In the genomic region with DNA sequence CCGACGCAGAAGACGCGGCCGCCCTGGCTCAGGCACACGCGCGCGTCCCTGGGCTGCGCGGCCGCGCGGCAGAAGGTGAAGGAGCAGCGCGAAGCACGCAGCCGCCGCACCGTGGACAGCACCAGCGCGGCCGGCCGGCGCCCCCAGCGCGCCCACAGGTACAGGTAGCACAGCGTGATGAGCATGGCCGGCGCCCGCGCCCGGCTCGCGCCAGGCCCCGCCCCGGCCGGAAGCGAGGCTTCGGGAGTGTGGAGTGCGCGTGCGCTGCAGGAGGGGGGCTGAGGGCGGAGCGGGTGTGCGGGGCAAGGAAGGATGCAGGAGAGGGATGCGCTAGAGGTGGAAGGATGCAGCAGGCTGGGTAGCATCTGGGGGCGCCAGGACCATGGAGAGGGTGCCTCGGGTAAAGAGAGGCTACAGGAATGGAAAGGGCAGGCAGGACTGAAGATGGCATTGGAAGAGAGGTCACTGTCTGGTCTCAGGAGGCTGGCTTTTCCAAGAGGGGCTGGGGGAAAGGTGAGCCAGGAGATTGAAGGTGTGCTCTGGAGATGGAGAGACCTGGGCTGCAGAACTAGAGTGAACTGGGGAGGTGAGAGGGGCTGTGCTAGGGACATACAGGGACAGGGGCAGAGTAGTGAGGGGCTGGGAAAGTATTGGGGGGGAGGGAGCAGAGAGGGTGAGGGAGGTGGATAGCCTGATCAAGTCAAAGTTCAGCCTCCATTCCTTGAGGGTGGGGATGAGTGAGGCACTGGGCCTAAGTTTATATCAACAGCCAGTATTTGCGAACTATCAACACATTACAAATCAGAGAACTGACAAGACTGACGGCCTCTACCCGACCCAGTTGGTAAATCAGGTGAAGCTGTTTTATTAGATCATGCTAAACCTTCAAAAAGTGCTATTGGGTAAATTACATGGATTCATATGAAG, we compare ENCODE assay signal across 8 mouse cellular contexts. TPM values are rescaled to one million over a fixed set of nuclear protein-coding genes. Genes with fewer than 3 reads are reported as not detected.
DNase-seq lines count a peak whose midpoint lies in the region; ATAC-seq and TF ChIP-seq lines count a peak whose summit lies in the region.

No protein-coding gene starts in this region.

- H3K36me3 ChIP-seq in forebrain, postnatal 0 days (ENCODE audit: insufficient read depth): no peaks in the 10 kb centered on the region
- H3K36me3 ChIP-seq in hindbrain, embryonic 10.5 days: no peaks in the 10 kb centered on the region
- H3K36me3 ChIP-seq in lung, postnatal 0 days (ENCODE audit: insufficient read depth, low read length): no peaks in the 10 kb centered on the region

- TF ChIP-seq EP300 in lung, postnatal 0 days (IDR thresholded peaks at IDR 0.05): no peak

- H3K4me3 ChIP-seq in forebrain, postnatal 0 days (ENCODE audit: low read depth, low read length): peak overlapping the region; percentile 80
- peak overlapping the region; percentile 97 for H3K4me3 ChIP-seq in hindbrain, embryonic 10.5 days
- peak overlapping the region; percentile 70 for H3K4me3 ChIP-seq in lung, postnatal 0 days (ENCODE audit: low read depth, low read length)

- no peak; the same call in 1 of the 2 replicates for TF ChIP-seq CTCF in forebrain, postnatal 0 days (IDR thresholded peaks at IDR 0.05; ENCODE audit: low read depth)
- TF ChIP-seq CTCF in lung, postnatal 0 days (IDR thresholded peaks at IDR 0.05): no peak

- peak overlapping the region; percentile 99 for H3K4me2 ChIP-seq in forebrain, postnatal 0 days (ENCODE audit: low read depth)
- peak overlapping the region; percentile 97 for H3K4me2 ChIP-seq in lung, postnatal 0 days (replicated peaks; ENCODE audit: low read depth, low read length)

- peaks cover 5% of the 10 kb centered on the region; the same call in 1 of the 2 replicates for H3K4me1 ChIP-seq in forebrain, postnatal 0 days (ENCODE audit: insufficient read depth)
- peaks cover 18% of the 10 kb centered on the region for H3K4me1 ChIP-seq in hindbrain, embryonic 10.5 days (replicated peaks)
- no peaks in the 10 kb centered on the region; the same call in 1 of the 2 replicates for H3K4me1 ChIP-seq in lung, postnatal 0 days (ENCODE audit: insufficient read depth, low read depth, low read length)

- H3K9me3 ChIP-seq in forebrain, postnatal 0 days (ENCODE audit: low read length): no peaks in the 10 kb centered on the region
- H3K9me3 ChIP-seq in hindbrain, embryonic 10.5 days: no peaks in the 10 kb centered on the region
- H3K9me3 ChIP-seq in lung, postnatal 0 days (ENCODE audit: low read length): no peaks in the 10 kb centered on the region

- H3K9ac ChIP-seq in forebrain, postnatal 0 days: peak overlapping the region; percentile 86
- peak overlapping the region; percentile 39 for H3K9ac ChIP-seq in lung, postnatal 0 days (replicated peaks; ENCODE audit: low read depth)

- H3K27ac ChIP-seq in forebrain, postnatal 0 days (ENCODE audit: low read depth, low read length): peak overlapping the region; percentile 71
- H3K27ac ChIP-seq in hindbrain, embryonic 10.5 days: peak overlapping the region; percentile 95
- no peak overlapping the region; the same call in 1 of the 2 replicates for H3K27ac ChIP-seq in lung, postnatal 0 days (ENCODE audit: low read length)

- 12% methylated on average over 39 of the region's 52 CpGs for WGBS in forebrain, postnatal 0 days
- WGBS in hindbrain, embryonic 10.5 days: 6% methylated on average over 52 of the region's 52 CpGs
- 4% methylated on average over 51 of the region's 52 CpGs for WGBS in lung, postnatal 0 days

- peak; percentile 26 for DNase-seq in MEL-GATA-1-ER (ENCODE audit: extremely low read depth, low read depth)
- DNase-seq in cerebellum, adult 11 months: peak; percentile 89
- peak; percentile 91 for DNase-seq in forebrain, postnatal 0 days
- peak; percentile 87 for DNase-seq in hindbrain, embryonic 10.5 days (ENCODE audit: low spot score)
- peak; percentile 71 to 82 for DNase-seq in layer of hippocampus, postnatal 10 days (ENCODE audit: low spot score in 2 of 2)
- DNase-seq in lung, postnatal 0 days (ENCODE audit: low spot score): peak; percentile 87
- DNase-seq in ovary, postnatal 14 days (ENCODE audit: low spot score): peak; percentile 66
- peak; percentile 85 for DNase-seq in thymus, postnatal 0 days (ENCODE audit: low spot score)

- peak; percentile 95 for ATAC-seq in forebrain, postnatal 0 days
- peak; percentile 98 for ATAC-seq in lung, postnatal 0 days

- H3K27me3 ChIP-seq in forebrain, postnatal 0 days (ENCODE audit: insufficient read depth, low read length): no peaks in the 10 kb centered on the region
- H3K27me3 ChIP-seq in hindbrain, embryonic 10.5 days (ENCODE audit: insufficient read depth, poor library complexity, severe bottlenecking): no peaks in the 10 kb centered on the region; the same call in 1 of the 2 replicates
- no peaks in the 10 kb centered on the region for H3K27me3 ChIP-seq in lung, postnatal 0 days (replicated peaks; ENCODE audit: insufficient read depth, low read length)

RNA-seq across cellular contexts. Expression of a gene that starts 23.0 kb away (rescaled TPM):
- total RNA-seq in forebrain, postnatal 0 days (2014; rRNA removed): 5.5 and 6.8 TPM in 2 replicates
- polyA plus RNA-seq in forebrain, postnatal 0 days (2015; fragmentation: Nextera tagmentation; extraction: Ambion mirVana): 2.7 and 5.8 TPM in 2 replicates
- polyA plus RNA-seq in hindbrain, embryonic 10.5 days (2016; fragmentation: Nextera tagmentation; extraction: Ambion mirVana): 10.3 and 13.3 TPM in 2 replicates
- total RNA-seq in layer of hippocampus, postnatal 10 days (2021): 10 to 100 TPM; 12.1 to 14.1 TPM
- polyA plus RNA-seq in lung, postnatal 0 days (2015; fragmentation: Nextera tagmentation; extraction: Ambion mirVana): 4.6 and 5.0 TPM in 2 replicates
- 3.8 and 5.6 TPM in 2 replicates for polyA plus RNA-seq in thymus, postnatal 0 days (2015; fragmentation: Nextera tagmentation; extraction: Ambion mirVana)

RNA-seq across cellular contexts. Expression of a gene that starts 37.9 kb away (rescaled TPM):
- total RNA-seq in forebrain, postnatal 0 days (2014; rRNA removed): 0.14 and 0.69 TPM in 2 replicates
- 0.54 and 0.74 TPM in 2 replicates for polyA plus RNA-seq in forebrain, postnatal 0 days (2015; fragmentation: Nextera tagmentation; extraction: Ambion mirVana)
- 5.1 and 6.9 TPM in 2 replicates for polyA plus RNA-seq in hindbrain, embryonic 10.5 days (2016; fragmentation: Nextera tagmentation; extraction: Ambion mirVana)
- total RNA-seq in layer of hippocampus, postnatal 10 days (2021): under 1 TPM; 0.32 to 0.42 TPM
- 73.9 and 89.3 TPM in 2 replicates for polyA plus RNA-seq in lung, postnatal 0 days (2015; fragmentation: Nextera tagmentation; extraction: Ambion mirVana)
- 2.2 and 2.5 TPM in 2 replicates for polyA plus RNA-seq in thymus, postnatal 0 days (2015; fragmentation: Nextera tagmentation; extraction: Ambion mirVana)

Comparison
In these comparisons a context has a peak if more than half of its experiments do, and no peak if none do; other contexts are left out.
1. DNase-seq: peak in every context shown above with its lines; median percentile 91 in forebrain, postnatal 0 days; 89 in cerebellum, adult 11 months; 87 in hindbrain, embryonic 10.5 days; 87 in lung, postnatal 0 days; 85 in thymus, postnatal 0 days; 76 in layer of hippocampus, postnatal 10 days; 66 in ovary, postnatal 14 days; 26 in MEL-GATA-1-ER.